Mouse (Mus musculus) midbrain, postnatal 0 days (tissue): Measurements from ENCODE around the gene Il17d. TPM values are rescaled to one million over a fixed set of nuclear protein-coding genes. Genes with fewer than 3 reads are reported as not detected.

Experiments used
- ATAC-seq: fragments of 200-750 bp; cut with Nextera tagmentation; 2 replicates; pipeline ENCODE4 v1.8.0; 2017; ENCODE audit warnings: moderate number of reproducible peaks, mild to moderate bottlenecking, moderate TSS enrichment, moderate library complexity; ENCODE audit not compliant: low FRiP score
- DNase-seq: peaks from one replicate; pipeline ENCODE4 v3.0.0-alpha.2; 2015; ENCODE audit warnings: low spot score
- H3K27ac ChIP-seq: fragments of 300-500 bp; sonication (generic); 2 replicates; pipeline ENCODE4 v1.5.1; 2014; ENCODE audit warnings: low read depth, mild to moderate bottlenecking, low read length, mixed read lengths
- H3K27me3 ChIP-seq: fragments of 300-500 bp; sonication (generic); 2 replicates; pipeline ENCODE4 v1.6.1; 2014; ENCODE audit warnings: low read length, control low read depth, mixed read lengths; ENCODE audit not compliant: insufficient read depth
- H3K36me3 ChIP-seq: fragments of 300-500 bp; sonication (generic); 2 replicates; pipeline ENCODE4 v1.6.1; 2014; ENCODE audit warnings: low read length, control low read depth, mixed read lengths; ENCODE audit not compliant: insufficient read depth
- H3K4me1 ChIP-seq: fragments of 300-500 bp; sonication (generic); 2 replicates; pipeline ENCODE4 v1.6.1; 2014; ENCODE audit warnings: mild to moderate bottlenecking, control low read depth, antibody characterized with exemption, low read length, mixed read lengths; ENCODE audit not compliant: insufficient read depth
- H3K4me2 ChIP-seq: fragments of 300-500 bp; sonication (generic); 2 replicates; pipeline ENCODE4 v1.6.1; 2014; ENCODE audit warnings: low read depth, mild to moderate bottlenecking, low read length, mixed read lengths; ENCODE audit not compliant: poor library complexity, severe bottlenecking
- H3K4me3 ChIP-seq: fragments of 300-500 bp; sonication (generic); 2 replicates; pipeline ENCODE4 v1.5.1; 2014; ENCODE audit warnings: low read depth, mild to moderate bottlenecking, low read length, moderate library complexity
- H3K9ac ChIP-seq: fragments of 300-500 bp; sonication (generic); replicated peaks from 2 replicates; pipeline ENCODE4 v1.6.1; 2014; ENCODE audit warnings: mild to moderate bottlenecking, low read length, moderate library complexity, mixed read lengths; ENCODE audit not compliant: poor library complexity, severe bottlenecking
- H3K9me3 ChIP-seq: fragments of 300-500 bp; sonication (generic); 2 replicates; pipeline ENCODE4 v1.6.1; 2016; ENCODE audit warnings: low read length, control low read depth
- CTCF ChIP-seq: IDR thresholded peaks from 2 replicates; pipeline ENCODE4 v1.5.1; 2016; ENCODE audit warnings: antibody characterized with exemption, mild to moderate bottlenecking
- WGBS: fragments of 180-500 bp; shearing (Covaris S2); extraction: QIAGEN DNeasy Blood & Tissue Kit; methylation state at CpG from one replicate; pipeline ENCODE4 v1.1.7; 2014; 5-methylcytosine and 5-hydroxymethylcytosine counted together
- polyA plus RNA-seq: library from polyadenylated mRNA; unstranded; fragments of >200 nt; fragmentation: Nextera tagmentation; extraction: Ambion mirVana; gene quantifications from 2 replicates; pipeline ENCODE4 v1.2.1, GENCODE M21; 2015
- total RNA-seq: library from RNA; depleted of rRNA; stranded (reverse); fragments of >200 nt; gene quantifications from 2 replicates; pipeline ENCODE4 v1.2.3, GENCODE M21; 2014; rRNA removed

The Il17d gene
- total and polyA plus RNA-seq, 2 experiments from 2014 or later = 7.0 to 40.7 TPM

DNA sequence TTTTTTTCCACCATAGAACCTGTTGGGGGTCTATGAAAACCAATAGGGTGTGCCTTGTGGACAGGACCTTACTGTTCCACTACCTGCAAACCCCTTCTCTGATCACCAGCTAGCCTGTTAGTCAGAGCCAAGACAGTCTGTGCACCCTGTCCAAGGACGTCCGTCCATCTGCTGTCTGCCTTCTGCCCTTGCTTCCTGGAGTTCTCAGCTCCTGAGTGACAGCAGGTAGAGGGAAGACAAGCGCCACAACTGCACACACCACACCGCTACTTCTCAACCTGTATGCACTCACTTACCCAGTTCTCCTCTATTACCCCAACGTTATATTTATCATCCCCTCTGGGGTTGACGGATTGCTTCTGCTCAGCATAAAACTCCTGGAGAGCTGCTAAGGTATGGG is 41.0 kb downstream of the Il17d start:
- no peak overlapping the region for H3K4me2 ChIP-seq
- TF ChIP-seq CTCF = no peak
- no peak overlapping the region for H3K9ac ChIP-seq
- ATAC-seq (no peak), DNase-seq (no peak)
- no peaks in the 10 kb centered on the region for H3K4me1 ChIP-seq
- no peaks in the 10 kb centered on the region for H3K36me3 ChIP-seq
- H3K9me3 ChIP-seq = no peaks in the 10 kb centered on the region
- no peak overlapping the region for H3K4me3 ChIP-seq
- H3K27me3 ChIP-seq = no peaks in the 10 kb centered on the region
- H3K27ac ChIP-seq = no peak overlapping the region
- 93% methylated on average over 6 of the region's 6 CpGs for WGBS

DNA sequence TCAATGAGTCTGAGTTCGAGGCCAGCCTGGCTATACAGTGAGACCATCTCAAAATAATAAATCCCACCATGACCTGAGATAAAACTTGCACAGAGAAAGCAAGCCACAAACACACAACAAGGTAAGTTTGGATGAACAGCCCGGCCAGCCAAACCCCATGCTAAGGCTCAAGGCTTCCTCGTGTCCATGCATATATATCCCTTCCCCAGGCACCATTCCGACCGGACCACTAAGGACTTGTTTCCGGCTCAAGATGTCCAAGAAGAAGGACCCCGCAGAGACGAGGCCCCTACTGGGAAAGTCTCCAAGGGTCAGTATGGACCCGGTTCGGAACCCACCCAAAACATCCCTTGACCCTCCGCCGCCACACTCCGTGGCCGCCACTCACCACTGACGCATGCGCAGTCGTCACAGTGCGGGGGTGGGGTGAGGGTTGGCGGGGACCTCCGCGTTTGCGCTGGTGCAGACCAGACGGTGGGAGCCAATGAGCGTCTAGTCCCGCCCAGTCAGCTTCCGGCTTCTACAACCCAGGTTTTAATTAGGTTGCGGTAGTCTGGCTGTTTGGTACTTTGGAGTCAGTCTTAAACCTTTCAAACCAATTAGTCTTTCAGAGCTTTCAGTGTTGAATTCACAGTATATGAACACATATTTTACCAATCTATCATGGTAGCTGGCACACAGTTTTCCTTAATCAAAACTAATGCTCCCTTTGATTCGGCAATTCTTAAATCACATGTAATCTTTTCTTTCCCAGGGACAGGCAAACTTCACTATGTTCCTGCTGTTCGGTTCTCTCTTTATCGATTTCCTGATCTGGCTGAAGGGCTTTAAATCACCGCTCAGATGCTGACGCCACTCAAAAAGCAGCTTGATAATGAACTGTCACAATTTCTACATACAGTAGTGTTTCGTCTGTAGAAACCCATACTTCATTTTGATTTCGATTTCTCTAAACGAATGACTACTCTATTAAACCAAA is 46.9 kb downstream of the Il17d start, which contains the start of gene Eef1akmt1:
TSS of gene Eef1akmt1 (minus strand) at position 458 of the 979 bp plus-strand sequence.
- DNase-seq = peak; percentile 97
- Histone ChIP-seq H3K4me3 (peak within 1 kb of the TSS; percentile 65), H3K4me2 (peak within 1 kb of the TSS; percentile 62), H3K4me1 (no peaks in the 10 kb centered on the region), H3K9ac (peak within 1 kb of the TSS; percentile 71), H3K27me3 (no peaks in the 10 kb centered on the region), H3K9me3 (no peaks in the 10 kb centered on the region), H3K27ac (peak within 1 kb of the TSS; percentile 73), H3K36me3 (no peaks in the 10 kb centered on the region)
- WGBS = 8% methylated on average over 35 of the region's 35 CpGs
- no peak for TF ChIP-seq CTCF
- ATAC-seq = peak; percentile 99

GRCm38 (mm10) chr14:57574792-57575587 is 50.4 kb downstream of the Il17d start:
- Histone ChIP-seq H3K4me3 (no peak overlapping the region), H3K36me3 (no peaks in the 10 kb centered on the region; the same call in 1 of the 2 replicates), H3K9me3 (no peaks in the 10 kb centered on the region), H3K27me3 (no peaks in the 10 kb centered on the region), H3K9ac (no peak overlapping the region), H3K27ac (no peak overlapping the region), H3K4me1 (no peaks in the 10 kb centered on the region), H3K4me2 (no peak overlapping the region)
- no peak for DNase-seq
- 89% methylated on average over 6 of the region's 6 CpGs for WGBS
- ATAC-seq = no peak
- no peak for TF ChIP-seq CTCF

GRCm38 (mm10) chr14:57576364-57577060 is 51.9 kb downstream of the Il17d start:
- TF ChIP-seq CTCF = no peak
- no peak overlapping the region for H3K9ac ChIP-seq
- ATAC-seq (no peak), DNase-seq (no peak)
- WGBS = 98% methylated on average over 2 of the region's 2 CpGs
- H3K4me1 ChIP-seq = no peaks in the 10 kb centered on the region
- no peak overlapping the region for H3K4me3 ChIP-seq
- no peak overlapping the region for H3K27ac ChIP-seq
- H3K27me3 ChIP-seq = no peaks in the 10 kb centered on the region
- H3K9me3 ChIP-seq = no peaks in the 10 kb centered on the region
- no peaks in the 10 kb centered on the region; the same call in 1 of the 2 replicates for H3K36me3 ChIP-seq
- no peak overlapping the region for H3K4me2 ChIP-seq

GRCm38 (mm10) chr14:57591830-57592229 is 67.3 kb downstream of the Il17d start:
- Histone ChIP-seq H3K9ac (no peak overlapping the region), H3K36me3 (peaks cover 34% of the 10 kb centered on the region; the same call in 1 of the 2 replicates), H3K4me1 (no peaks in the 10 kb centered on the region), H3K27me3 (no peaks in the 10 kb centered on the region), H3K27ac (no peak overlapping the region), H3K4me3 (no peak overlapping the region), H3K9me3 (no peaks in the 10 kb centered on the region), H3K4me2 (no peak overlapping the region)
- ATAC-seq = no peak
- DNase-seq = no peak
- 93% methylated on average over 3 of the region's 3 CpGs for WGBS
- TF ChIP-seq CTCF = no peak

Other genes with a start within 250 kb of the Il17d start
- 11.8 and 13.5 TPM in 2 replicates for gene Cryl1, start 126.2 kb upstream of the Il17d start, total RNA-seq
- gene Cryl1, start 126.2 kb upstream of the Il17d start, polyA plus RNA-seq = 19.4 and 19.7 TPM in 2 replicates
- gene Ift88, start 100.7 kb upstream of the Il17d start, total RNA-seq = 17.5 and 24.1 TPM in 2 replicates
- gene Ift88, start 100.7 kb upstream of the Il17d start, polyA plus RNA-seq = 21.0 and 22.0 TPM in 2 replicates
- 26.2 and 39.2 TPM in 2 replicates for gene Eef1akmt1, start 46.8 kb downstream of the Il17d start, total RNA-seq
- gene Eef1akmt1, start 46.8 kb downstream of the Il17d start, polyA plus RNA-seq = 63.8 and 73.7 TPM in 2 replicates
- gene Xpo4, start 140.7 kb downstream of the Il17d start, total RNA-seq = 11.3 and 19.4 TPM in 2 replicates
- gene Xpo4, start 140.7 kb downstream of the Il17d start, polyA plus RNA-seq = 6.7 and 11.7 TPM in 2 replicates
- gene Gm49361, start 221.3 kb downstream of the Il17d start, total RNA-seq = not detected in 2 replicates
- gene Gm49361, start 221.3 kb downstream of the Il17d start, polyA plus RNA-seq = not detected in 2 replicates
- gene Lats2, start 233.6 kb downstream of the Il17d start, total RNA-seq = 7.7 and 8.4 TPM in 2 replicates
- gene Lats2, start 233.6 kb downstream of the Il17d start, polyA plus RNA-seq = 3.1 and 3.8 TPM in 2 replicates